Mouse (Mus musculus) midbrain, embryonic 15.5 days (tissue): ENCODE measurements around the gene Nfkbiz. TPM values are rescaled to one million over a fixed set of nuclear protein-coding genes. Genes with fewer than 3 reads are reported as not detected.
"Not testable (repeated sequence)": the region's sequence is repeated elsewhere in the genome, so short reads cannot be mapped to it uniquely, and the experiment has no call there.

ENCODE experiments used
- ATAC-seq: fragments of 200-750 bp; cut with Nextera tagmentation; replicated peaks from 2 replicates; pipeline ENCODE4 v1.8.0; 2017; ENCODE audit warnings: moderate TSS enrichment
- H3K27ac ChIP-seq: fragments of 300-500 bp; sonication (generic); 2 replicates; pipeline ENCODE4 v1.5.1; 2015; ENCODE audit warnings: mild to moderate bottlenecking, inconsistent platforms
- H3K27me3 ChIP-seq: fragments of 300-500 bp; sonication (generic); replicated peaks from 2 replicates; pipeline ENCODE4 v1.6.1; 2015; ENCODE audit warnings: inconsistent platforms
- H3K36me3 ChIP-seq: fragments of 300-500 bp; sonication (generic); replicated peaks from 2 replicates; pipeline ENCODE4 v1.6.1; 2015; ENCODE audit warnings: inconsistent platforms
- H3K4me1 ChIP-seq: fragments of 300-500 bp; sonication (generic); 2 replicates; pipeline ENCODE4 v1.6.1; 2015; ENCODE audit warnings: inconsistent platforms
- H3K4me2 ChIP-seq: fragments of 300-500 bp; sonication (generic); 2 replicates; pipeline ENCODE4 v1.6.1; 2015; ENCODE audit warnings: inconsistent platforms, mild to moderate bottlenecking, moderate library complexity
- H3K4me3 ChIP-seq: fragments of 300-500 bp; sonication (generic); 2 replicates; pipeline ENCODE4 v1.5.1; 2015; ENCODE audit warnings: mild to moderate bottlenecking, inconsistent platforms
- H3K9ac ChIP-seq: fragments of 300-500 bp; sonication (generic); 2 replicates; pipeline ENCODE4 v1.6.1; 2015; ENCODE audit warnings: mild to moderate bottlenecking, inconsistent platforms
- H3K9me3 ChIP-seq: fragments of 300-500 bp; sonication (generic); 2 replicates; pipeline ENCODE4 v1.6.1; 2016; ENCODE audit warnings: inconsistent platforms
- WGBS: fragments of 180-500 bp; shearing (Covaris S2); methylation state at CpG from one replicate; pipeline ENCODE4 v1.1.7; 2015; ENCODE audit warnings: mixed read lengths; 5-methylcytosine and 5-hydroxymethylcytosine counted together
- polyA plus RNA-seq: library from polyadenylated mRNA; unstranded; fragments of >200 nt; fragmentation: Nextera tagmentation; extraction: Ambion mirVana; gene quantifications from 2 replicates; pipeline ENCODE4 v1.2.1, GENCODE M21; 2015

The Nfkbiz gene
- polyA plus RNA-seq, 1 experiment from 2014 or later: 1.3 TPM

GRCm38 (mm10) chr16:55850485-55850884 is 11.8 kb upstream of the Nfkbiz start:
- Histone ChIP-seq H3K4me2 (no peak overlapping the region), H3K9ac (no peak overlapping the region), H3K4me3 (no peak overlapping the region), H3K27ac (no peak overlapping the region), H3K27me3 (no peaks in the 10 kb centered on the region), H3K9me3 (no peaks in the 10 kb centered on the region), H3K4me1 (no peaks in the 10 kb centered on the region), H3K36me3 (no peaks in the 10 kb centered on the region)
- no peak for ATAC-seq
- WGBS: 88% methylated on average over 3 of the region's 3 CpGs

DNA sequence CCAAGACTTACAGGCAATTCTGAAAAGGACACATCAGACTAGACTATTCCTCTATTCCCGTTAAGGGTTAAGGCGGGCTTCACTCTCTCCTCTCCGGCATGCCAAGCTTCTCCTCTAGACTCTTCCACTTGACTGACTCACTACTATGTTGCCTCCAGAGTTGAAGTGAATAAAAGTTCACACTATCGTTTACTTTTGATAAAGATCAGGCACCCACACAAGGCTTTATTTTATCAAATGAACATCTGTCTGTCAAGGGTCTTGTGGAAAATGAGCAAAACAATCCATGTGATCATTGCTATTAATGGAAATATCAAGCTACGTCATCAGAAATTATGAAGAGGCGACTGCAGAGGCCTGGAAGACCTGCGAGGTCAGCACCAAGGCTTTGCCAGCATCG is 9.0 kb upstream of the Nfkbiz start:
- H3K4me1 ChIP-seq: no peaks in the 10 kb centered on the region
- no peak overlapping the region for H3K4me2 ChIP-seq
- no peak overlapping the region for H3K27ac ChIP-seq
- no peak for ATAC-seq
- 84% methylated on average over 8 of the region's 8 CpGs for WGBS
- no peak overlapping the region for H3K9ac ChIP-seq
- no peaks in the 10 kb centered on the region for H3K9me3 ChIP-seq
- no peak overlapping the region for H3K4me3 ChIP-seq
- no peaks in the 10 kb centered on the region for H3K27me3 ChIP-seq
- peaks cover 12% of the 10 kb centered on the region for H3K36me3 ChIP-seq

DNA sequence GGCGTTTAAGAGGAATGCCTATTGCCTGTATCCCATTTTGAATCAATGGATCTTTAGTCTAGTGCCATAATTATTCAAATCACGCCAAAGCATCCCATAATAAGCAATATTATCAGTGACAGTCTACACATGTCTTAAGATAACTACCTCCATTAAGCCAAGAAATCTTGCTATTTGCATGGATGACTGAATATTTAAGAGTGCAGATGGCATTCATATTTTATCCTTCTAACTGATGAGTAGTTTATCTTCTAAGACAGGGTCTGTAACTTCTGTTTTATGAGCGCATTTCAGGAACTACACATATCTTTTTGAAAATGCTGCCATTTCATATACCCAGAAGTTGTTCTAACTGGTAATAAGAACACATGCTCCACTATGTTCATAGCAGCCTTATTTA is 6.1 kb upstream of the Nfkbiz start:
- Histone ChIP-seq H3K4me3 (no peak overlapping the region), H3K27me3 (no peaks in the 10 kb centered on the region), H3K9ac (no peak overlapping the region), H3K4me2 (no peak overlapping the region), H3K27ac (no peak overlapping the region), H3K36me3 (peaks cover 12% of the 10 kb centered on the region), H3K4me1 (no peaks in the 10 kb centered on the region), H3K9me3 (no peaks in the 10 kb centered on the region)
- no peak for ATAC-seq
- WGBS: 93% methylated on average over 3 of the region's 3 CpGs

GRCm38 (mm10) chr16:55843919-55844318 is 5.2 kb upstream of the Nfkbiz start:
- peaks cover 3% of the 10 kb centered on the region for H3K4me1 ChIP-seq
- no peak overlapping the region for H3K27ac ChIP-seq
- H3K4me3 ChIP-seq: no peak overlapping the region
- H3K9ac ChIP-seq: no peak overlapping the region
- peaks cover 12% of the 10 kb centered on the region for H3K36me3 ChIP-seq
- H3K27me3 ChIP-seq: no peaks in the 10 kb centered on the region
- H3K4me2 ChIP-seq: no peak overlapping the region
- 97% methylated on average over 12 of the region's 12 CpGs for WGBS
- ATAC-seq: no peak
- no peaks in the 10 kb centered on the region for H3K9me3 ChIP-seq

GRCm38 (mm10) chr16:55843134-55843533 is 4.4 kb upstream of the Nfkbiz start:
- peaks cover 12% of the 10 kb centered on the region for H3K36me3 ChIP-seq
- no peak overlapping the region for H3K4me2 ChIP-seq
- WGBS: 90% methylated on average over 5 of the region's 5 CpGs
- no peaks in the 10 kb centered on the region for H3K27me3 ChIP-seq
- no peak overlapping the region for H3K27ac ChIP-seq
- H3K9me3 ChIP-seq: no peaks in the 10 kb centered on the region
- ATAC-seq: no peak
- no peak overlapping the region for H3K4me3 ChIP-seq
- no peak overlapping the region for H3K9ac ChIP-seq
- H3K4me1 ChIP-seq: peaks cover 6% of the 10 kb centered on the region

- Histone ChIP-seq H3K4me1 (peaks cover 9% of the 10 kb centered on the region), H3K9ac (no peak overlapping the region), H3K9me3 (no peaks in the 10 kb centered on the region), H3K4me2 (no peak overlapping the region), H3K36me3 (peaks cover 12% of the 10 kb centered on the region), H3K4me3 (no peak overlapping the region), H3K27me3 (no peaks in the 10 kb centered on the region), H3K27ac (no peak overlapping the region)
- no peak for ATAC-seq
- WGBS: 83% methylated on average over 6 of the region's 6 CpGs
Observed at GRCm38 (mm10) chr16:55841506-55841905, 2.8 kb upstream of the Nfkbiz start.

DNA sequence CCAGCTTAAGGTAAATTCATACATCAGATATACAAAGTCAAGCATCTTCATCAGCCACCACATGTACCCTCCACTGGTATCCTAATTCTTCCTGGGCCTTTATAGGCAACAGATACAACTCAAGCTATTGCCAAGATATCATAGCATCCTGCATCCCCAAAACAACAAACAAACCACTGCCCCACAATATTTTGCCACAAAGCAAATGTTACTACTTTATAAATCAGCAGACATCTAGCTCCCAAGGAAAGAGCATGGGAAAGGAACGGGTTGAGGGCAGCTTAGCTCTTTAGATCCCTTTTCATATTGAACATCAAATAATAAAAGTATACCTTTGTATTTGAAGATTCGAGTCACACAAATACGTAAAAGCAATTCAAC is 580 bp downstream of the Nfkbiz start:
- H3K27ac ChIP-seq: peak overlapping the region; percentile 78; the same call in 1 of the 2 replicates
- H3K27me3 ChIP-seq: no peaks in the 10 kb centered on the region
- H3K36me3 ChIP-seq: no peaks in the 10 kb centered on the region
- H3K4me1 ChIP-seq: peaks cover 9% of the 10 kb centered on the region
- H3K4me2 ChIP-seq: peak overlapping the region; percentile 82
- ATAC-seq: no peak
- H3K9ac ChIP-seq: peak overlapping the region; percentile 53
- H3K9me3 ChIP-seq: no peaks in the 10 kb centered on the region
- peak overlapping the region; percentile 54 for H3K4me3 ChIP-seq
- WGBS: 5% methylated on average over 3 of the region's 3 CpGs

DNA sequence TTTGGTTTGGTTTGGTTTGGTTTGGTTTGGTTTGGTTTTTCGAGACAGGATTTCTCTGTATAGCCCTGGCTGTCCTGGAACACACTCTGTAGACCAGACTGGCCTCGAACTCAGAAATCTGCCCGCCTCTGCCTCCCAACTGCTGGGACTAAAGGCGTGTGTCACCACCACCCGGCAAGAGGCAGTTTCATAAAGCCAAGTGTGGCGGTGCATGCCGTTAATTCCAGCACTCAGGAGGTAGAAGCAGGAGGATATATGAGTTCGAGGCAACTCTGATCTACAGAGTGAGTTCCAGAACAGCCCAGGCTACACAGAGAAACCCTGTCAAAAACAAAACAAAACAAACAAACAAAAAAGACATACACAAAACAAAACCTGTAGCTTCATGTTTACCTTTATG is 1.0 kb downstream of the Nfkbiz start:
- H3K9ac ChIP-seq, ATAC-seq, H3K9me3 ChIP-seq, H3K36me3 ChIP-seq, H3K4me3 ChIP-seq, H3K27me3 ChIP-seq, H3K4me1 ChIP-seq: not testable (repeated sequence)
- Histone ChIP-seq H3K4me2 (peak overlapping the region; percentile 82), H3K27ac (0 out of 2 replicates have a peak overlapping the region, but pooled peaks have one; percentile 78)
- WGBS: 94% methylated on average over 8 of the region's 8 CpGs

GRCm38 (mm10) chr16:55837168-55837567 is 1.5 kb downstream of the Nfkbiz start:
- peaks cover 9% of the 10 kb centered on the region for H3K4me1 ChIP-seq
- no peak overlapping the region for H3K4me2 ChIP-seq
- no peaks in the 10 kb centered on the region for H3K36me3 ChIP-seq
- H3K27me3 ChIP-seq: no peaks in the 10 kb centered on the region
- no peaks in the 10 kb centered on the region for H3K9me3 ChIP-seq
- no peak overlapping the region for H3K27ac ChIP-seq
- WGBS: 80% methylated on average over 2 of the region's 2 CpGs
- no peak for ATAC-seq
- H3K4me3 ChIP-seq: no peak overlapping the region
- H3K9ac ChIP-seq: no peak overlapping the region

GRCm38 (mm10) chr16:55835798-55836197 is 2.9 kb downstream of the Nfkbiz start:
- ATAC-seq: no peak
- H3K4me1 ChIP-seq: peaks cover 9% of the 10 kb centered on the region

DNA sequence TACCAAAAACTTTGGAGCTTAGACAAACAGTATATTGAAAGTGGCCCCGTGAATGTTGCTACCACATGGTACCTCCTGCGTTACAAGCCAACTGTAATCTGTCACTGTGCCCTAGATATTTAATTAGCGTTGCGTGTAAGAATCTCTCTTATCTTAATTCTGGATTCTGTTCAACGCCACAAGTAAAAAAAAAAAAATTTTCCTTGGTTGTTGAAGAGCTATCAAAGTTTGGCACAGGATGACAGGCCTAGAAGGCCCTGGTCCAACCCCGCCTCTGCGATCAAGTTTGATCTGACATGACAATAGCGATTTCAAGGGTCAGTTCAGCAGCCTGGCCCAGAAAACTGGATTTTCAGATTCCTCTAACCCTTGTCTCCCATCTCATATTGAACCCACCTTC is 6.1 kb downstream of the Nfkbiz start:
- Histone ChIP-seq H3K9ac (no peak overlapping the region), H3K27me3 (no peaks in the 10 kb centered on the region), H3K4me1 (no peaks in the 10 kb centered on the region), H3K4me3 (no peak overlapping the region), H3K36me3 (no peaks in the 10 kb centered on the region), H3K4me2 (no peak overlapping the region), H3K27ac (no peak overlapping the region), H3K9me3 (no peaks in the 10 kb centered on the region)
- 92% methylated on average over 8 of the region's 8 CpGs for WGBS
- ATAC-seq: no peak

More at GRCm38 (mm10) chr16:55835798-55836197, 2.9 kb downstream of the Nfkbiz start:
- no peaks in the 10 kb centered on the region for H3K27me3 ChIP-seq
- no peak overlapping the region for H3K27ac ChIP-seq
- no peak overlapping the region for H3K4me3 ChIP-seq
- H3K9ac ChIP-seq: no peak overlapping the region
- H3K9me3 ChIP-seq: no peaks in the 10 kb centered on the region
- H3K36me3 ChIP-seq: no peaks in the 10 kb centered on the region
- no peak overlapping the region for H3K4me2 ChIP-seq

DNA sequence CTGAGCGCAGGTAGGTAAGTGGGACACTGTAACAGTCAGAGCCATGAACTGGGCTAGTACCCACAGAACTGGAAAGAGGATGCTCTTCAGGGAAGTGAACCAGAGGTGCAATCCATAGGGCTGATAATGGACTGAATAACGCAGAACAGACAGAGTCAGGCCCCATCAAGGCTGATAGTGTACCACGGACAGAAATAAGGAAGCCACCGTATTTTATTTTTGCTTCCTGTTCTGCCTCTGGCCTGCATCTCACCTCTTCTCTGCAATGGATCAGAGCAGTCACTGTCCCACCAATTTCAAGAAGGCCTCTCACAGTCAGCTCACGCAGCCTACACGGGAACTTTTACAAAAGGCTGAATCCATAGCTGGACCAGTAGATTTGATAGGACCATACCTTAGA is 6.7 kb downstream of the Nfkbiz start:
- Histone ChIP-seq H3K4me1 (no peaks in the 10 kb centered on the region), H3K9ac (no peak overlapping the region), H3K27me3 (no peaks in the 10 kb centered on the region), H3K4me2 (no peak overlapping the region), H3K9me3 (no peaks in the 10 kb centered on the region), H3K27ac (no peak overlapping the region), H3K4me3 (no peak overlapping the region), H3K36me3 (no peaks in the 10 kb centered on the region)
- 94% methylated on average over 6 of the region's 6 CpGs for WGBS
- no peak for ATAC-seq

DNA sequence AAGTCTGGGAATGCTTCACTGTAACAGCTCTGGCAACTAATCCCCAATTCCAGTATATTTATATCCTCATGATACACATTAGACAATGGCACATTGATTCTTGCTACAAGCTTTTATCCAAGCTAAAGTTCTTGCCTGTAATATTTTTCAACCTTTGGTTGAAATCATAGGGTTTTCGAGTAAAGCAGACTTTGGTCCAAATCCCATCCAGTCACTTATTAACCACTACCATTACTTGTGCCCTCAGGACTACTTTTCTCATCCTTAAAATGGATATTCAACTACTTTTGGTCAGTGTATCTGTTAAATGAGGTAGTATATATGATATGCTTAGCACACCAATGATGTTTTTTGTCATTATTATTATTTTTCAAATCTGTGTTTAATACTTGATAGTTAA is 7.2 kb downstream of the Nfkbiz start:
- Histone ChIP-seq H3K4me2 (no peak overlapping the region), H3K9ac (no peak overlapping the region), H3K4me3 (no peak overlapping the region), H3K36me3 (no peaks in the 10 kb centered on the region), H3K27ac (no peak overlapping the region), H3K4me1 (no peaks in the 10 kb centered on the region), H3K27me3 (no peaks in the 10 kb centered on the region), H3K9me3 (no peaks in the 10 kb centered on the region)
- 90% methylated on average over 1 of the region's 1 CpGs for WGBS
- no peak for ATAC-seq
